Mouse (Mus musculus): ENCODE results near the gene Lhx1. TPM values are rescaled to one million over a fixed set of nuclear protein-coding genes. Genes with fewer than 3 reads are reported as not detected.

Gene Lhx1
- total RNA-seq, 4 experiments from 2014 or later: 0.09 to 0.38 (median 0.18) TPM

GRCm38 (mm10) chr11:84526976-84527860 lies 1.9 kb upstream of the Lhx1 start:
- DNase-seq (ENCODE audit: low spot score in 2 of 2): no peak

GRCm38 (mm10) chr11:84526451-84526850 lies 1.1 kb upstream of the Lhx1 start:
- DNase-seq (ENCODE audit: low spot score in 2 of 2): no peak

- DNase-seq (ENCODE audit: low spot score in 2 of 2): no peak
These were observed 644 bp downstream of the Lhx1 start for GRCm38 (mm10) chr11:84524511-84525270.

GRCm38 (mm10) chr11:84523841-84524510 lies 1.4 kb downstream of the Lhx1 start:
- DNase-seq (ENCODE audit: low spot score in 2 of 2): no peak

- DNase-seq (ENCODE audit: low spot score in 2 of 2): no peak
These were observed 2.0 kb downstream of the Lhx1 start for GRCm38 (mm10) chr11:84523321-84523831.

- DNase-seq (ENCODE audit: low spot score in 2 of 2): no peak
These were observed 2.6 kb downstream of the Lhx1 start for GRCm38 (mm10) chr11:84522577-84523320.

GRCm38 (mm10) chr11:84521751-84522299 lies 3.5 kb downstream of the Lhx1 start:
- DNase-seq (ENCODE audit: low spot score in 2 of 2): no peak

GRCm38 (mm10) chr11:84521071-84521390 lies 4.3 kb downstream of the Lhx1 start:
- no peak for DNase-seq (ENCODE audit: low spot score in 2 of 2)

GRCm38 (mm10) chr11:84520269-84521070 lies 4.9 kb downstream of the Lhx1 start:
- DNase-seq (ENCODE audit: low spot score in 2 of 2): no peak

- DNase-seq (ENCODE audit: low spot score in 2 of 2): no peak
These were observed 5.6 kb downstream of the Lhx1 start for GRCm38 (mm10) chr11:84519576-84520268.

- DNase-seq (ENCODE audit: low spot score in 2 of 2): no peak
These were observed 6.3 kb downstream of the Lhx1 start for GRCm38 (mm10) chr11:84519036-84519435.

GRCm38 (mm10) chr11:84518261-84518660 lies 7.1 kb downstream of the Lhx1 start:
- no peak for DNase-seq (ENCODE audit: low spot score in 2 of 2)

- DNase-seq (ENCODE audit: low spot score in 2 of 2): no peak
These were observed 7.9 kb downstream of the Lhx1 start for GRCm38 (mm10) chr11:84517431-84517830.

- DNase-seq (ENCODE audit: low spot score in 2 of 2): no peak
These were observed 8.7 kb downstream of the Lhx1 start for GRCm38 (mm10) chr11:84516501-84517240.

GRCm38 (mm10) chr11:84513171-84514116 lies 11.9 kb downstream of the Lhx1 start, which contains the start of gene Aatf:
Gene Aatf (minus strand): TSS chr11:84513522.
- DNase-seq (ENCODE audit: low spot score in 2 of 2): peak; percentile 94 to 95

GRCm38 (mm10) chr11:84512031-84512430 lies 13.3 kb downstream of the Lhx1 start:
- DNase-seq (ENCODE audit: low spot score in 2 of 2): no peak

- no peak for DNase-seq (ENCODE audit: low spot score in 2 of 2)
These were observed 21.0 kb downstream of the Lhx1 start for GRCm38 (mm10) chr11:84504296-84504695.
